Mouse (Mus musculus) forebrain, embryonic 13.5 days (tissue): ENCODE results near the gene Egf. TPM values are rescaled to one million over a fixed set of nuclear protein-coding genes. Genes with fewer than 3 reads are reported as not detected.

Experiments used
- ATAC-seq: fragments of 200-750 bp; cut with Nextera tagmentation; 2 replicates; pipeline ENCODE4 v1.8.0; 2017
- H3K27ac ChIP-seq: fragments of 300-500 bp; sonication (generic); 2 replicates; pipeline ENCODE4 v1.5.1; 2015; ENCODE audit warnings: inconsistent platforms, mild to moderate bottlenecking, moderate library complexity
- H3K27me3 ChIP-seq: fragments of 300-500 bp; sonication (generic); 2 replicates; pipeline ENCODE4 v1.6.1; 2015; ENCODE audit warnings: mild to moderate bottlenecking, inconsistent platforms
- H3K36me3 ChIP-seq: fragments of 300-500 bp; sonication (generic); 2 replicates; pipeline ENCODE4 v1.6.1; 2015; ENCODE audit warnings: mild to moderate bottlenecking, inconsistent platforms; ENCODE audit not compliant: poor library complexity, severe bottlenecking
- H3K4me1 ChIP-seq: fragments of 300-500 bp; sonication (generic); 2 replicates; pipeline ENCODE4 v1.6.1; 2015; ENCODE audit warnings: inconsistent platforms
- H3K4me2 ChIP-seq: fragments of 300-500 bp; sonication (generic); 2 replicates; pipeline ENCODE4 v1.6.1; 2015; ENCODE audit warnings: inconsistent platforms, mild to moderate bottlenecking, moderate library complexity
- H3K4me3 ChIP-seq: fragments of 300-500 bp; sonication (generic); 2 replicates; pipeline ENCODE4 v1.5.1; 2015; ENCODE audit warnings: mild to moderate bottlenecking, inconsistent platforms
- H3K9ac ChIP-seq: fragments of 300-500 bp; sonication (generic); 2 replicates; pipeline ENCODE4 v1.6.1; 2015; ENCODE audit warnings: mild to moderate bottlenecking, inconsistent platforms
- H3K9me3 ChIP-seq: fragments of 300-500 bp; sonication (generic); replicated peaks from 2 replicates; pipeline ENCODE4 v1.6.1; 2016; ENCODE audit warnings: inconsistent platforms
- WGBS: fragments of 180-500 bp; shearing (Covaris S2); methylation state at CpG from one replicate; pipeline ENCODE4 v1.1.7; 2015; 5-methylcytosine and 5-hydroxymethylcytosine counted together
- polyA plus RNA-seq: library from polyadenylated mRNA; unstranded; fragments of >200 nt; fragmentation: Nextera tagmentation; extraction: Ambion mirVana; gene quantifications from 2 replicates; pipeline ENCODE4 v1.2.1, GENCODE M21; 2015

The Egf gene
- polyA plus RNA-seq, 1 experiment from 2014 or later, result 1.7 TPM

GRCm38 (mm10) chr3:129698882-129699281 lies 56.2 kb downstream of the Egf start:
- Histone ChIP-seq H3K9me3 (no peaks in the 10 kb centered on the region), H3K27ac (no peak overlapping the region), H3K4me3 (no peak overlapping the region), H3K4me2 (no peak overlapping the region), H3K4me1 (no peaks in the 10 kb centered on the region), H3K36me3 (no peaks in the 10 kb centered on the region), H3K9ac (no peak overlapping the region), H3K27me3 (no peaks in the 10 kb centered on the region)
- 92% methylated on average over 8 of the region's 8 CpGs for WGBS
- ATAC-seq, result no peak

DNA sequence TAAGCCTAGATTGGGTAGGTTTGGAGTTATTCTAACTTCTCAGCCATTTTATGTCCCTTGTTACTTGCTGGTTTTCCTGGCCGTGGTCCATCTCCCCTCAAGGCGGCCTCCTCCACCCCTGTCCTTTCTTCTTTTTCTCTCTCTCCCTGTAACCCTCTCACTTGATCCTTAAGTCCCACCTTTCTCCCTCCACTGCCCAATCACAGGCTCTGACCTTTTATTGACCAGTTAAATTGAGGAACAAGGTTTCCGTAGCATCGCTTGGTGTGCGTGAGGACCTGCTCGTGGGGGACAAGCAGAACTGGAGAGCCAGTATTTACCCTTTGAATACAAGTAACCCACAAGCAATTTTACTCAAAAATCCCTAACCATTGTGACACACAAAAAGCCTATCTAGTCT lies 56.8 kb downstream of the Egf start:
- no peaks in the 10 kb centered on the region for H3K36me3 ChIP-seq
- no peaks in the 10 kb centered on the region for H3K27me3 ChIP-seq
- no peak for ATAC-seq
- H3K9ac ChIP-seq, result no peak overlapping the region
- no peaks in the 10 kb centered on the region for H3K4me1 ChIP-seq
- no peak overlapping the region for H3K4me2 ChIP-seq
- no peak overlapping the region for H3K4me3 ChIP-seq
- no peaks in the 10 kb centered on the region for H3K9me3 ChIP-seq
- 87% methylated on average over 6 of the region's 6 CpGs for WGBS
- H3K27ac ChIP-seq, result no peak overlapping the region

DNA sequence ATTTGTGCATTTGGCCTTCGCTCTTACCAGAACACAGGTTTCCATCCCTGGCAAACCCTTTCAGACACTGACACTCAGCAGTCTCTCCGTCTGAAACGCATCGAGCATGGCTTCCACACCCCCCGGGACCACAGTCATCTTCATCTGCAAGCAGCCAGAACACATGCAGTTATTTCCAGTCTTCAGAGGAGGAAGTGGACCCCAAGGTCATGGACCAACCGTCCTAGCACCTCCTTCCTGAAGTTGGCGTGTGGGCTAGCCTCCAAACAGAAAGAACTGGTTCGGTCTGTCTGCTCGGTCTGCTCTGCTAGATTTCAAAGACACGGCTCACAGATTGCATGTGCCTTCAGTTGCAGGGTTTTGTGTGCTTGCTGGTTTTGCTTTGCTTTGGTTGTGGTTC lies 57.4 kb downstream of the Egf start:
- H3K27ac ChIP-seq, result no peak overlapping the region
- H3K4me1 ChIP-seq, result no peaks in the 10 kb centered on the region
- ATAC-seq, result no peak
- H3K9ac ChIP-seq, result no peak overlapping the region
- no peaks in the 10 kb centered on the region for H3K9me3 ChIP-seq
- no peak overlapping the region for H3K4me3 ChIP-seq
- no peaks in the 10 kb centered on the region for H3K27me3 ChIP-seq
- H3K4me2 ChIP-seq, result no peak overlapping the region
- no peaks in the 10 kb centered on the region for H3K36me3 ChIP-seq
- WGBS, result 93% methylated on average over 10 of the region's 10 CpGs

GRCm38 (mm10) chr3:129695943-129696342 lies 59.2 kb downstream of the Egf start:
- ATAC-seq, result no peak
- Histone ChIP-seq H3K27me3 (no peaks in the 10 kb centered on the region), H3K4me1 (no peaks in the 10 kb centered on the region), H3K9ac (no peak overlapping the region), H3K9me3 (no peaks in the 10 kb centered on the region), H3K4me2 (no peak overlapping the region), H3K27ac (no peak overlapping the region), H3K4me3 (no peak overlapping the region), H3K36me3 (no peaks in the 10 kb centered on the region)
- 90% methylated on average over 8 of the region's 8 CpGs for WGBS

DNA sequence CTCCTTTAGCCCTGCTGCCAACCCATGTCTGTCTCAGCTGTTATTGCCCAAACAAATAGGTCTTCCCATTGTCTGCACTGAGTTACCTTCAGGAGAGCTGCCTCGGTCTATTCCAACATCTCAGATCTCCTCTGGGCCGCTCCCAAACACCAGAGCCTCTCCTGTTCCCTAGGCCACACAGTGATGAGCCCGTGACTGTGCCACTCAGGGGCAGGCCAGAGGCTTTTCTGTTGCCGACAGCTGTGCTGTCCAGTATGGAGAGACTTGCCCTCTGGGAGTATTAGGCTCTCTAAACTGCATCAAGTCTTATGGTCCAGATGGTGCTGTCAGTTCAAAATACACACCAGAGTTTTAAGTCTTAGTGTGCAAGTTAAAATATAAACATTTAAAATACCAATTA lies 61.5 kb downstream of the Egf start:
- H3K4me1 ChIP-seq, result no peaks in the 10 kb centered on the region
- 94% methylated on average over 4 of the region's 4 CpGs for WGBS
- no peaks in the 10 kb centered on the region for H3K27me3 ChIP-seq
- no peak for ATAC-seq
- no peak overlapping the region for H3K9ac ChIP-seq
- H3K36me3 ChIP-seq, result no peaks in the 10 kb centered on the region
- H3K4me2 ChIP-seq, result no peak overlapping the region
- H3K27ac ChIP-seq, result no peak overlapping the region
- no peaks in the 10 kb centered on the region for H3K9me3 ChIP-seq
- no peak overlapping the region for H3K4me3 ChIP-seq

- H3K27me3 ChIP-seq, result no peaks in the 10 kb centered on the region
- H3K27ac ChIP-seq, result no peak overlapping the region
- H3K4me3 ChIP-seq, result no peak overlapping the region
- no peak for ATAC-seq
- no peaks in the 10 kb centered on the region for H3K36me3 ChIP-seq
- H3K4me2 ChIP-seq, result no peak overlapping the region
- H3K9me3 ChIP-seq, result no peaks in the 10 kb centered on the region
- no peak overlapping the region for H3K9ac ChIP-seq
- H3K4me1 ChIP-seq, result no peaks in the 10 kb centered on the region
- WGBS, result 47% methylated on average over 16 of the region's 16 CpGs
Measured at GRCm38 (mm10) chr3:129692816-129693215, 62.3 kb downstream of the Egf start.

- no peak overlapping the region for H3K27ac ChIP-seq
- no peaks in the 10 kb centered on the region for H3K27me3 ChIP-seq
- no peaks in the 10 kb centered on the region for H3K36me3 ChIP-seq
- H3K4me3 ChIP-seq, result no peak overlapping the region
- ATAC-seq, result peak; percentile 13; the same call in 1 of the 2 replicates
- 72% methylated on average over 5 of the region's 5 CpGs for WGBS
- H3K9me3 ChIP-seq, result no peaks in the 10 kb centered on the region
- H3K4me1 ChIP-seq, result no peaks in the 10 kb centered on the region
- no peak overlapping the region for H3K9ac ChIP-seq
- no peak overlapping the region for H3K4me2 ChIP-seq
Measured at GRCm38 (mm10) chr3:129687429-129687828, 67.7 kb downstream of the Egf start.

GRCm38 (mm10) chr3:129686698-129687333 lies 68.3 kb downstream of the Egf start:
- ATAC-seq, result peak; percentile 69
- no peak overlapping the region for H3K4me3 ChIP-seq
- no peaks in the 10 kb centered on the region for H3K9me3 ChIP-seq
- WGBS, result 55% methylated on average over 8 of the region's 8 CpGs
- no peaks in the 10 kb centered on the region for H3K27me3 ChIP-seq
- H3K4me1 ChIP-seq, result no peaks in the 10 kb centered on the region
- no peak overlapping the region for H3K4me2 ChIP-seq
- H3K9ac ChIP-seq, result no peak overlapping the region
- no peak overlapping the region for H3K27ac ChIP-seq
- H3K36me3 ChIP-seq, result no peaks in the 10 kb centered on the region

DNA sequence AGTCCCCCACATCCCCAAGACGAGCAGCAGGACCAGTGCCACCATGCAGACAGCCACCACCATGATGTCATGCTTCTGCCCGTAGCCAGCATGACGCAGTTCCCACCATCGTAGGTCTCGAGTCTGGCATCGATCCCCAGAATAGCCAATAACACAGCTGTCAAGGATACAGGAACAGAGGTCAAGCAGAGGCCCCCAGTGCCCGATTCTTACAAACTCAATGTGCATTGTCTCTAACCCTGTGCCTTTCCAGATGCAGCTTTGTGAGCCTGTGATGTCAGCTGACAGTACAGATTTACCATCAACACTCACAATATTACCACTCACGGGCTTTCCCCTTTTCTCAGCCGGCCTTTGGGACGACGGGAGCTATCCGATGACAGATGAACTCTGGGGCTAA lies 68.9 kb downstream of the Egf start:
- no peaks in the 10 kb centered on the region for H3K36me3 ChIP-seq

GRCm38 (mm10) chr3:129683060-129683679 lies 71.9 kb downstream of the Egf start:
- WGBS, result 92% methylated on average over 10 of the region's 10 CpGs
- H3K4me2 ChIP-seq, result no peak overlapping the region

More for the DNA sequence above, 68.9 kb downstream of the Egf start:
- Histone ChIP-seq H3K4me2 (no peak overlapping the region), H3K27ac (no peak overlapping the region), H3K9ac (no peak overlapping the region), H3K9me3 (no peaks in the 10 kb centered on the region), H3K27me3 (no peaks in the 10 kb centered on the region), H3K4me3 (no peak overlapping the region), H3K4me1 (no peaks in the 10 kb centered on the region)
- WGBS, result 90% methylated on average over 12 of the region's 12 CpGs
- ATAC-seq, result no peak

DNA sequence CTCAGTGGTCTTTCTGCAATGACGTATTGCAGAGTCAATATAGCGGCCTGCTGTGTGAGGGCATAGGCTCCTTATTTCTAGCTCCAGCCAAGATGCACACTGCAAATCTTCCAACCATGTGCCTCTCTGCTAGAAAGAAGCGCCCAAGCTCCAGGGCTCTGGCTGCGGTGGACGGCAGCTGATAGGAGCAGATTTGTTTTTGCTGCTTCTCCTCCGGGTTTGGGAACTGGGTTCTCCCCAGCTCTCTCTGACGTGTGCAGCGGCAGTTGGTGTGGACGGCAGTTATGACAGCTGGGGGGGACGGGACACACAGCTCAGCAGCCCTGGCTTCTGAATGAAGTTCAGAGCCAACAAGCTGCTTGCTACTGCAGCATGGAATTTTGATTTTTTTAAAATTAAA lies 72.7 kb downstream of the Egf start:
- H3K27me3 ChIP-seq, result no peaks in the 10 kb centered on the region
- peak; percentile 39; the same call in 1 of the 2 replicates for ATAC-seq
- no peak overlapping the region for H3K4me2 ChIP-seq
- 87% methylated on average over 10 of the region's 10 CpGs for WGBS
- H3K9me3 ChIP-seq, result no peaks in the 10 kb centered on the region
- H3K4me1 ChIP-seq, result no peaks in the 10 kb centered on the region
- H3K27ac ChIP-seq, result no peak overlapping the region
- no peak overlapping the region for H3K4me3 ChIP-seq
- H3K9ac ChIP-seq, result no peak overlapping the region
- no peaks in the 10 kb centered on the region for H3K36me3 ChIP-seq

More at GRCm38 (mm10) chr3:129683060-129683679, 71.9 kb downstream of the Egf start:
- H3K36me3 ChIP-seq, result no peaks in the 10 kb centered on the region
- no peak for ATAC-seq
- H3K27ac ChIP-seq, result no peak overlapping the region
- no peaks in the 10 kb centered on the region for H3K9me3 ChIP-seq
- H3K9ac ChIP-seq, result no peak overlapping the region
- no peak overlapping the region for H3K4me3 ChIP-seq
- no peaks in the 10 kb centered on the region for H3K27me3 ChIP-seq
- no peaks in the 10 kb centered on the region for H3K4me1 ChIP-seq

- 98% methylated on average over 4 of the region's 4 CpGs for WGBS
- ATAC-seq, result no peak
- H3K9me3 ChIP-seq, result no peaks in the 10 kb centered on the region
- H3K4me3 ChIP-seq, result no peak overlapping the region
- no peaks in the 10 kb centered on the region for H3K36me3 ChIP-seq
- H3K9ac ChIP-seq, result no peak overlapping the region
- no peaks in the 10 kb centered on the region for H3K27me3 ChIP-seq
- H3K4me2 ChIP-seq, result no peak overlapping the region
- no peak overlapping the region for H3K27ac ChIP-seq
- no peaks in the 10 kb centered on the region for H3K4me1 ChIP-seq
Measured at GRCm38 (mm10) chr3:129681841-129682240, 73.3 kb downstream of the Egf start.

GRCm38 (mm10) chr3:129680258-129680657 lies 74.9 kb downstream of the Egf start:
- H3K4me3 ChIP-seq, result no peak overlapping the region
- no peaks in the 10 kb centered on the region for H3K4me1 ChIP-seq
- WGBS, result 78% methylated on average over 5 of the region's 5 CpGs
- no peak for ATAC-seq
- H3K9ac ChIP-seq, result no peak overlapping the region
- no peak overlapping the region for H3K4me2 ChIP-seq
- no peaks in the 10 kb centered on the region for H3K36me3 ChIP-seq
- no peak overlapping the region for H3K27ac ChIP-seq
- H3K27me3 ChIP-seq, result no peaks in the 10 kb centered on the region
- no peaks in the 10 kb centered on the region for H3K9me3 ChIP-seq
